Mouse (Mus musculus) thymus, postnatal 25 days (tissue): ENCODE results near the gene Samt4.
"Not testable (repeated sequence)": the region's sequence is repeated elsewhere in the genome, so short reads cannot be mapped to it uniquely, and the experiment has no call there.

ENCODE experiments used
- DNase-seq: peaks from one replicate; pipeline ENCODE4 v3.0.0; 2022

The Samt4 gene

GRCm38 (mm10) chrX:154481702-154482101 lies at the start of gene Samt4:
Samt4 (plus strand) TSS chrX:154482002.
- DNase-seq: no peak

GRCm38 (mm10) chrX:154443696-154444095 lies 38.1 kb upstream of the Samt4 start:
- DNase-seq: not testable (repeated sequence)

GRCm38 (mm10) chrX:154468386-154468785 lies 13.4 kb upstream of the Samt4 start:
- DNase-seq: not testable (repeated sequence)
